Mouse (Mus musculus): ENCODE results near the gene Kcnj16. TPM values are rescaled to one million over a fixed set of nuclear protein-coding genes. Genes with fewer than 3 reads are reported as not detected.

Kcnj16 gene
- polyA plus RNA-seq (2014; fragmentation: Illumina TruSeq; extraction: RNeasy Lipid Tissue Mini Kit (QIAGEN cat#74804); ENCODE audit: low replicate concordance): 1.3 TPM

DNA sequence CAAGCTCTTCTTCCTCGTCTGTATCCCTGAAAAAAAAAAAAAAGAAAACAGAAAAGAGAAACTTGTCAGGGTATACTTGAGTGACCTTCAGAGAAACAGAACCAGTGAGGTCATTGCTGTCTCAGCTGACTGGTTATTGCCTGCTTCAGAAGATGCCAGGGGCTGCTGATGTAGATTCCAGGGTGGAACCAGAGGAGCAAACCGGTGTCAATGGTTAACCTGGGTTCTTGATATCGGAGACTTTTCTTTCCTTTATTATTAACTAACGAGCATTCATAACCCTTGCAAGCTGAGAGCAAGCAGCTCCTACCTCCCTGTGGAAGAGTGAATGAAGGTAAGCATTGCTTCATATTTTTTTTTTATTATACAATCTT lies at the start of gene Kcnj16:
TSS of gene Kcnj16 (plus strand) at position 272 of the 374 bp plus-strand sequence.

DNA sequence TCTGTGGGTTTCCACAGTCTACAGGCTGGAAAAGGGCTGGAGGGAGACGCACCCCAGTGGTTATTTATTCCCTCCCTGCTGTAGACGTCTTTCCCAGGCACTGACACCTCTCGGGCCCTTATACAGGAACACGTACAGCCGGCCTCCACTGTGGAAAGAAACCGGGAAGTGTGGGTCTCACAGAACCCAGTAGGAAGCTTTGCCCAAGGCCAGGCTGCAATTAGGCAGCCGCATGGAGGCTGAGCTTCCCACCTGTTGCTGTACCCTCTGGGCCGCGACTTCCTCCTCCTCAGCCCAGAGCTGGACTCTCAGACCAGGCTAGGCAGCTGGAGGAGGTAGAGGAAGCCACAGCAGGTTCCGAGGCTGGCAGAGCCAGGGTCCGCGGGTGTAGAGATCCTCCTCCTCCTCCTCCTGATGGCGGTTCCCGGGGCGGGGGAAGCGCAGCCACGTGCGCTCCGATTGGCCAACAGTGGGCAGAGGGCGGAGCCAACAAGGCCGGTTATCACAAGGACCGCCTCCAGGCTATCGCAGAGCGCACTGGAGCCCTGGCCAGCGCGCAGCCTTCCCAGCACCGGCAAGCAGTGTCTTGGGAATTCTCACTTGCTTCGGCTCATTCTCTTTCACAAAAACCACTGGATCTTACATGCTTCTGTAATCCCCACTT lies 97.9 kb downstream of the Kcnj16 start, which contains the start of gene Kcnj2:
TSS of gene Kcnj2 (plus strand) at position 530 of the 664 bp plus-strand sequence.

Other genes with a start within 250 kb of the Kcnj16 start
- 13.2 TPM for gene Kcnj2, start 98.1 kb downstream of the Kcnj16 start, polyA plus RNA-seq (2014; fragmentation: Illumina TruSeq; extraction: RNeasy Lipid Tissue Mini Kit (QIAGEN cat#74804); ENCODE audit: low replicate concordance)

Measured in small intestine, adult 10 weeks (tissue).